Mouse (Mus musculus) G1E (cell line): Measurements from ENCODE around the gene Krtap28-13.

Experiments used
- CTCF ChIP-seq: IDR thresholded peaks from 2 replicates; pipeline ENCODE4 v1.5.1; 2012; ENCODE audit warnings: low read depth, low read length, inconsistent platforms, mixed read lengths
- GATA1 ChIP-seq: IDR thresholded peaks from 2 replicates; pipeline ENCODE4 v1.6.1; 2012; ENCODE audit warnings: borderline replicate concordance, low read length, inconsistent platforms, mixed read lengths
- POLR2AphosphoS5 ChIP-seq: IDR thresholded peaks from 2 replicates; pipeline ENCODE4 v1.6.1; 2012; ENCODE audit warnings: low read depth, low read length, inconsistent platforms; ENCODE audit not compliant: insufficient replicate concordance
- TAL1 ChIP-seq: conservative IDR thresholded peaks from 2 replicates; pipeline ENCODE4 v1.6.1; 2012; ENCODE audit warnings: low read depth, low read length, inconsistent platforms, mixed read lengths

DNA sequence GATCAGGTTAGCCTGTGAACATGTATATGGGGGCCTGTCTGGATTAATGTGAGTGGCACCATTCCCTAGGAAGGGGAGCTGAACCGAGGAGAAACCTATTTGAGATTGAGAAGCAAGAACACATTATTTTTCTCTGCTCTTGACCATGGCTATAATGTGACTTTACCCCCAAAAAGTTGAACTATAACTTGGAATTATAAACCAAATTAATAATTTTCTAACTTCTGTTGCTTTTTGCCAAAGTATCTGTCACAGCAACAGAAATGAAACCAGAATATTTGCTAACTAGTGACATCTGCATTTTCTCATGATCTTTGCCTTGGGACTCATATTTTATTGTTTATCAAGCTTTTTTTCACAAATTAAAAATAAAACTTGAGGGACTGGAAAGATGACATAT, 44.2 kb upstream of the Krtap28-13 start:
- TF ChIP-seq CTCF (no peak), TAL1 (no peak), POLR2AphosphoS5 (no peak), GATA1 (no peak)
